Mouse (Mus musculus): Measurements from ENCODE around the gene Scd4.

DNA sequence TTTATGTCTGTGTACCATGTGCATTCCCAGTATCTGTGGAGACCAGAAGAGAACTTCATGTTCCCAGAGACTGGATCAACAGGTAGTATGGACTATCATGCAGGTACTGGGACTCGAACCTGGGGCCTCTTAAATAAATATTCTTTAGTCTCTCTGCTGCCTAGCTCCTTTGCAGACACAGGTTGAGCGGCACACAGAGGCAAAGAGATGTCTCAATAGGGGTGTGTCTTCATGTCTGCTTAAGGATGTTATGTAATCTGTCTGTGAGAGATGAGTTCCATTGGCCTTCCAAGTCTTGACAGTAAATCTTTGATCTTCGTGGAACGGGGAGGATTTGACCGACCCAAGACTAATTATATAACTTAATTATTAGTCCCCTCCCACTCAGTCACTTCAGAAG, 37.3 kb downstream of the Scd4 start:
- TF ChIP-seq CTCF (IDR thresholded peaks at IDR 0.05; ENCODE audit: extremely low read depth, insufficient read depth, insufficient read length, insufficient replicate concordance) = no peak
- no peak for TF ChIP-seq POLR2A (IDR thresholded peaks at IDR 0.05; ENCODE audit: low read depth, low read length)
